Mouse (Mus musculus) cortical plate, adult 2 months (tissue): ENCODE data around the gene Mdm4.

Source experiments
- CTCF ChIP-seq: fragments of 200-500 bp; IDR thresholded peaks from 2 replicates; pipeline ENCODE4 v1.5.1; 2011; ENCODE audit warnings: mild to moderate bottlenecking, control low read depth, low read length; ENCODE audit not compliant: insufficient read depth; ENCODE audit errors: extremely low read depth
- POLR2A ChIP-seq: fragments of 200-500 bp; IDR thresholded peaks from 2 replicates; pipeline ENCODE4 v1.6.1; 2011; ENCODE audit warnings: mild to moderate bottlenecking, low read length, control low read depth; ENCODE audit not compliant: insufficient read depth; ENCODE audit errors: extremely low read depth

- TF ChIP-seq CTCF (peak; percentile 83), POLR2A (no peak)
These were observed 9.2 kb upstream of the Mdm4 start for GRCm38 (mm10) chr1:133039505-133039949.
